Mouse (Mus musculus): ENCODE results near the gene Hoxa2.

Gene Hoxa2

GRCm38 (mm10) chr6:52194690-52195089 lies 30.1 kb upstream of the Hoxa2 start:
- no peaks in the 10 kb centered on the region for H3K9me3 ChIP-seq (ENCODE audit: low read length)
- TF ChIP-seq CTCF (conservative IDR thresholded peaks at IDR 0.05; ENCODE audit: low read length) (no peak), POU5F1 (IDR thresholded peaks at IDR 0.05; ENCODE audit: borderline replicate concordance, low read length) (no peak), NANOG (IDR thresholded peaks at IDR 0.05; ENCODE audit: borderline replicate concordance, low read length) (no peak)
- H3K4me3 ChIP-seq (replicated peaks; ENCODE audit: low read length) = no peak overlapping the region
- H3K27me3 ChIP-seq (ENCODE audit: insufficient read depth, low read length) = peaks cover 93% of the 10 kb centered on the region
- H3K4me1 ChIP-seq (replicated peaks; ENCODE audit: low read depth, low read length) = peaks cover 30% of the 10 kb centered on the region
- H3K36me3 ChIP-seq (ENCODE audit: insufficient read depth, low read length) = no peaks in the 10 kb centered on the region

GRCm38 (mm10) chr6:52191860-52192550 lies 27.4 kb upstream of the Hoxa2 start:
- TF ChIP-seq CTCF (conservative IDR thresholded peaks at IDR 0.05; ENCODE audit: low read length) = no peak
- no peak for TF ChIP-seq POU5F1 (IDR thresholded peaks at IDR 0.05; ENCODE audit: borderline replicate concordance, low read length)
- no peak for TF ChIP-seq NANOG (IDR thresholded peaks at IDR 0.05; ENCODE audit: borderline replicate concordance, low read length)

GRCm38 (mm10) chr6:52190906-52191810 lies 26.5 kb upstream of the Hoxa2 start, which contains the start of gene Hoxa4:
Gene Hoxa4, minus strand, starts transcription at chr6:52191753.
- TF ChIP-seq POU5F1 (IDR thresholded peaks at IDR 0.05; ENCODE audit: borderline replicate concordance, low read length) (no peak), NANOG (IDR thresholded peaks at IDR 0.05; ENCODE audit: borderline replicate concordance, low read length) (no peak), CTCF (conservative IDR thresholded peaks at IDR 0.05; ENCODE audit: low read length) (no peak)
- peaks cover 93% of the 10 kb centered on the region for H3K27me3 ChIP-seq (ENCODE audit: insufficient read depth, low read length)
- H3K4me3 ChIP-seq (replicated peaks; ENCODE audit: low read length) = peak within 1 kb of the TSS; percentile 85
- H3K4me1 ChIP-seq (replicated peaks; ENCODE audit: low read depth, low read length) = peaks cover 19% of the 10 kb centered on the region
- no peaks in the 10 kb centered on the region for H3K36me3 ChIP-seq (ENCODE audit: insufficient read depth, low read length)
- no peaks in the 10 kb centered on the region for H3K9me3 ChIP-seq (ENCODE audit: low read length)

More at GRCm38 (mm10) chr6:52191860-52192550, 27.4 kb upstream of the Hoxa2 start:
- H3K27me3 ChIP-seq (ENCODE audit: insufficient read depth, low read length) = peaks cover 93% of the 10 kb centered on the region
- peaks cover 22% of the 10 kb centered on the region for H3K4me1 ChIP-seq (replicated peaks; ENCODE audit: low read depth, low read length)
- peak overlapping the region; percentile 85 for H3K4me3 ChIP-seq (replicated peaks; ENCODE audit: low read length)
- H3K9me3 ChIP-seq (ENCODE audit: low read length) = no peaks in the 10 kb centered on the region
- H3K36me3 ChIP-seq (ENCODE audit: insufficient read depth, low read length) = no peaks in the 10 kb centered on the region

GRCm38 (mm10) chr6:52190410-52190809 lies 25.8 kb upstream of the Hoxa2 start:
- peaks cover 93% of the 10 kb centered on the region for H3K27me3 ChIP-seq (ENCODE audit: insufficient read depth, low read length)
- no peak for TF ChIP-seq NANOG (IDR thresholded peaks at IDR 0.05; ENCODE audit: borderline replicate concordance, low read length)
- peaks cover 19% of the 10 kb centered on the region for H3K4me1 ChIP-seq (replicated peaks; ENCODE audit: low read depth, low read length)
- no peaks in the 10 kb centered on the region for H3K9me3 ChIP-seq (ENCODE audit: low read length)
- H3K4me3 ChIP-seq (replicated peaks; ENCODE audit: low read length) = no peak overlapping the region; the same call in 1 of the 2 replicates
- H3K36me3 ChIP-seq (ENCODE audit: insufficient read depth, low read length) = no peaks in the 10 kb centered on the region

- no peaks in the 10 kb centered on the region for H3K36me3 ChIP-seq (ENCODE audit: insufficient read depth, low read length)
- peaks cover 19% of the 10 kb centered on the region for H3K4me1 ChIP-seq (replicated peaks; ENCODE audit: low read depth, low read length)
- TF ChIP-seq NANOG (IDR thresholded peaks at IDR 0.05; ENCODE audit: borderline replicate concordance, low read length) = no peak
- TF ChIP-seq POU5F1 (IDR thresholded peaks at IDR 0.05; ENCODE audit: borderline replicate concordance, low read length) = no peak
- TF ChIP-seq CTCF (conservative IDR thresholded peaks at IDR 0.05; ENCODE audit: low read length) = no peak
- no peak overlapping the region for H3K4me3 ChIP-seq (replicated peaks; ENCODE audit: low read length)
- peaks cover 94% of the 10 kb centered on the region for H3K27me3 ChIP-seq (ENCODE audit: insufficient read depth, low read length)
- no peaks in the 10 kb centered on the region for H3K9me3 ChIP-seq (ENCODE audit: low read length)
Observed at GRCm38 (mm10) chr6:52189909-52190308, 25.3 kb upstream of the Hoxa2 start.

- no peaks in the 10 kb centered on the region for H3K9me3 ChIP-seq (ENCODE audit: low read length)
- H3K36me3 ChIP-seq (ENCODE audit: insufficient read depth, low read length) = no peaks in the 10 kb centered on the region
- TF ChIP-seq POU5F1 (IDR thresholded peaks at IDR 0.05; ENCODE audit: borderline replicate concordance, low read length) (no peak), NANOG (IDR thresholded peaks at IDR 0.05; ENCODE audit: borderline replicate concordance, low read length) (no peak), CTCF (conservative IDR thresholded peaks at IDR 0.05; ENCODE audit: low read length) (no peak)
- H3K4me1 ChIP-seq (replicated peaks; ENCODE audit: low read depth, low read length) = peaks cover 24% of the 10 kb centered on the region
- peaks cover 94% of the 10 kb centered on the region for H3K27me3 ChIP-seq (ENCODE audit: insufficient read depth, low read length)
- no peak overlapping the region for H3K4me3 ChIP-seq (replicated peaks; ENCODE audit: low read length)
Observed at GRCm38 (mm10) chr6:52189172-52189591, 24.6 kb upstream of the Hoxa2 start.

GRCm38 (mm10) chr6:52186500-52186899 lies 21.9 kb upstream of the Hoxa2 start:
- H3K4me1 ChIP-seq (replicated peaks; ENCODE audit: low read depth, low read length) = peaks cover 14% of the 10 kb centered on the region
- H3K4me3 ChIP-seq (replicated peaks; ENCODE audit: low read length) = no peak overlapping the region
- TF ChIP-seq CTCF (conservative IDR thresholded peaks at IDR 0.05; ENCODE audit: low read length) (no peak), POU5F1 (IDR thresholded peaks at IDR 0.05; ENCODE audit: borderline replicate concordance, low read length) (no peak), NANOG (IDR thresholded peaks at IDR 0.05; ENCODE audit: borderline replicate concordance, low read length) (no peak)
- peaks cover 97% of the 10 kb centered on the region for H3K27me3 ChIP-seq (ENCODE audit: insufficient read depth, low read length)
- H3K36me3 ChIP-seq (ENCODE audit: insufficient read depth, low read length) = no peaks in the 10 kb centered on the region
- no peaks in the 10 kb centered on the region for H3K9me3 ChIP-seq (ENCODE audit: low read length)

- TF ChIP-seq CTCF (conservative IDR thresholded peaks at IDR 0.05; ENCODE audit: low read length) (no peak), NANOG (IDR thresholded peaks at IDR 0.05; ENCODE audit: borderline replicate concordance, low read length) (no peak), POU5F1 (IDR thresholded peaks at IDR 0.05; ENCODE audit: borderline replicate concordance, low read length) (no peak)
- no peaks in the 10 kb centered on the region for H3K36me3 ChIP-seq (ENCODE audit: insufficient read depth, low read length)
Observed at GRCm38 (mm10) chr6:52185834-52186233, 21.2 kb upstream of the Hoxa2 start.

More at GRCm38 (mm10) chr6:52185834-52186233, 21.2 kb upstream of the Hoxa2 start:
- H3K4me1 ChIP-seq (replicated peaks; ENCODE audit: low read depth, low read length) = peaks cover 18% of the 10 kb centered on the region
- H3K4me3 ChIP-seq (replicated peaks; ENCODE audit: low read length) = no peak overlapping the region
- H3K9me3 ChIP-seq (ENCODE audit: low read length) = no peaks in the 10 kb centered on the region
- peaks cover 99% of the 10 kb centered on the region for H3K27me3 ChIP-seq (ENCODE audit: insufficient read depth, low read length)

All from E14TG2a.4 (cell line).